Mouse (Mus musculus): ENCODE measurements at regions not wholly inside any gene's neighbourhood (a gene's known extent, or its start where the extent isn't known, plus 50 kb on each side); places are given as distances from the start of the nearest gene placed in this dataset.

DNA sequence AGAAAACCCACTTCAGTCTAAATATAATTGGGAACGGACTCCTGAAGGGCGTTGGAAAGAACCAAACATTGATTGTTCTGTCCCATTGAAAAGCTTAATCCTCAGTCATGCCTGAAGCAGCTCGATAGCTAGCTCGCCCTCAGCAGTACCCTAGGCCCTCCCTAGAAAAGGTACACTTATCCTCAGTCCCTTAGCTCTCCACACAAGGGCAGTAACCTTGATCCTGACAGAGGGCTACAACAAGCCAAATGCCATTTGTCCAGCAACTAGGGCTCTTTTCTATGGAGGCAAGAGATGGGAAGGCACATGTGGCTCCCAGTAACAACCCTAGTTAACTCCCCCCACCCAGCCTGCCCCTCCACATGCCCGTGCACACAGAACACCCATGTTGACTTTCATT lies 53.4 kb upstream of the Cachd1 start:
- TF ChIP-seq CTCF (IDR thresholded peaks at IDR 0.05; ENCODE audit: control insufficient read depth, insufficient read depth, insufficient replicate concordance, low read depth, low read length) (no peak), POLR2A (IDR thresholded peaks at IDR 0.05; ENCODE audit: control insufficient read depth, low read depth, low read length) (no peak)

All from testis, adult 2 months (tissue).